Comparison of ENCODE assay signal across 22 mouse cellular contexts in the genomic region with DNA sequence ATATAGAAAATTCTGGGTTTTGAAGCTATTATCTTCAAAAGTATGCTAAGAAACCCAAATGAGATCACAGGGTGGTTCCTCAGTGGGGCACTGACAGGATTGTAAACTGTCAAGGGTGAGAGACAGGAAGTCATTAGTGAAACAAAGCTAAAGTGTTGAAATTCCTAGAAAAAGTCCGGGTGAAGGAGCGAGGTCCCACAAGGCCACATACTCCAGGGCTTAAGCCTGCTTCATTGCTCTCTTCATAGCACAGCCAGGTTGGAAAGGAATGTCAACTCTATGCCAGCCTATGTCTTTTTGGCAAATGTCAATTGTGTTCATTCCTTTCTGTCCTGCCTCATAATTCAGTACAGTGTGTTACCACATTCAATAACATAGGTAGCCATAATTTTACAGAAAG. TPM values are rescaled to one million over a fixed set of nuclear protein-coding genes. Genes with fewer than 3 reads are reported as not detected.
DNase-seq lines count a peak whose midpoint lies in the region; ATAC-seq lines count a peak whose summit lies in the region.
"Had no signal": no experiment of that assay in that cellular context is flagged by ENCODE, and none has a peak within 500 bp of the region (broad histone marks: within the 10 kb centered on the region; RNA-seq: fewer than 3 reads in every experiment).

No protein-coding gene starts in this region.

- no peaks in the 10 kb centered on the region for H3K27me3 ChIP-seq in heart, embryonic 11.5 days (ENCODE audit: control insufficient read depth, insufficient read depth, low read length)
- H3K27me3 ChIP-seq in heart, embryonic 15.5 days = no peaks in the 10 kb centered on the region
- H3K27me3 ChIP-seq: embryonic facial prominence, embryonic 15.5 days; hindbrain, embryonic 12.5 days; limb, embryonic 15.5 days had no signal

- H3K4me1 ChIP-seq in heart, embryonic 11.5 days (ENCODE audit: control insufficient read depth, insufficient read depth, low read length) = peaks cover 17% of the 10 kb centered on the region
- peaks cover 24% of the 10 kb centered on the region for H3K4me1 ChIP-seq in heart, embryonic 15.5 days (replicated peaks)
- H3K4me1 ChIP-seq: hindbrain, embryonic 12.5 days; limb, embryonic 15.5 days; midbrain, embryonic 10.5 days had no signal

- peak overlapping the region; percentile 66; the same call in 1 of the 2 replicates for H3K27ac ChIP-seq in heart, embryonic 11.5 days (ENCODE audit: low read depth, low read length)
- H3K27ac ChIP-seq in heart, embryonic 15.5 days = peak overlapping the region; percentile 77
- H3K27ac ChIP-seq: embryonic facial prominence, embryonic 15.5 days; hindbrain, embryonic 12.5 days; limb, embryonic 15.5 days; midbrain, embryonic 10.5 days had no signal

- intact Hi-C loops in heart, postnatal 36 days (cut with DNase I) = loop anchor here (1.0 to 5.0 kb wide), 2 partner anchors 35 to 85 kb away; partner anchors contain the start of gene Krt222

- H3K4me2 ChIP-seq in heart, embryonic 11.5 days = no peak overlapping the region
- no peak overlapping the region for H3K4me2 ChIP-seq in heart, embryonic 15.5 days
- H3K4me2 ChIP-seq: embryonic facial prominence, embryonic 15.5 days; hindbrain, embryonic 12.5 days; limb, embryonic 15.5 days had no signal

- WGBS in heart, embryonic 11.5 days (ENCODE audit: insufficient replicate concordance) = 13% methylated on average over 2 of the region's 2 CpGs
- WGBS in heart, embryonic 15.5 days = 25% methylated on average over 2 of the region's 2 CpGs

- no peak overlapping the region for H3K4me3 ChIP-seq in heart, embryonic 11.5 days (ENCODE audit: low read depth, low read length)
- H3K4me3 ChIP-seq in heart, embryonic 15.5 days = no peak overlapping the region
- H3K4me3 ChIP-seq: embryonic facial prominence, embryonic 15.5 days; hindbrain, embryonic 12.5 days; limb, embryonic 15.5 days; midbrain, embryonic 10.5 days had no signal

- peaks cover 16% of the 10 kb centered on the region for H3K36me3 ChIP-seq in heart, embryonic 11.5 days (ENCODE audit: control insufficient read depth, insufficient read depth, low read length)
- H3K36me3 ChIP-seq in heart, embryonic 15.5 days = peaks cover 24% of the 10 kb centered on the region

- ATAC-seq in heart, embryonic 11.5 days (replicated peaks; ENCODE audit: insufficient number of reproducible peaks, low FRiP score, low TSS enrichment) = no peak
- ATAC-seq in heart, embryonic 15.5 days (replicated peaks; ENCODE audit: insufficient number of reproducible peaks, insufficient read depth, low FRiP score, low read depth) = no peak
- ATAC-seq in granulocyte monocyte progenitor cell, adult 5-6 weeks (replicated peaks; ENCODE audit: poor library complexity, severe bottlenecking) = no peak
- ATAC-seq: forebrain, embryonic 16.5 days; midbrain, embryonic 16.5 days had no signal

- H3K9me3 ChIP-seq in heart, embryonic 11.5 days (replicated peaks; ENCODE audit: control insufficient read depth, low read length) = no peaks in the 10 kb centered on the region
- no peaks in the 10 kb centered on the region for H3K9me3 ChIP-seq in heart, embryonic 15.5 days (replicated peaks)
- H3K9me3 ChIP-seq: embryonic facial prominence, embryonic 15.5 days; hindbrain, embryonic 12.5 days; limb, embryonic 15.5 days; midbrain, embryonic 10.5 days had no signal

- DNase-seq in heart, postnatal 36 days = no peak
- peak; percentile 15 for DNase-seq in A20 (ENCODE audit: low read depth, low spot score)
- DNase-seq in Muller cell, postnatal 12 days (ENCODE audit: inconsistent ontology term) = peak; percentile 53
- no peak for DNase-seq in spleen, postnatal 14 days (ENCODE audit: low spot score in 2 of 2)
- no peak for DNase-seq in kidney, postnatal 4 days
- DNase-seq: cerebellum, adult 9-11 months; gastrocnemius, postnatal 25 days; kidney, adult 18-20 months; layer of hippocampus, adult 9-11 months; right cerebral cortex, adult 18-20 months had no signal

- H3K9ac ChIP-seq in heart, embryonic 11.5 days (ENCODE audit: low read depth, low read length) = 0 out of 2 replicates have a peak overlapping the region, but pooled peaks have one; percentile 28
- no peak overlapping the region for H3K9ac ChIP-seq in heart, embryonic 15.5 days
- H3K9ac ChIP-seq: embryonic facial prominence, embryonic 15.5 days; hindbrain, embryonic 12.5 days; limb, embryonic 15.5 days had no signal

RNA-seq across cellular contexts. Expression of gene Smarce1, which starts 23.4 kb away (rescaled TPM):
- 125 and 130 TPM in 2 replicates for polyA plus RNA-seq in heart, embryonic 11.5 days (2014; fragmentation: Nextera tagmentation; extraction: Ambion mirVana)
- 10 to 100 TPM; 42.9 to 47.8 TPM for total RNA-seq in heart, postnatal 36 days (2021)
- polyA plus RNA-seq in heart, embryonic 15.5 days (2015; fragmentation: Nextera tagmentation; extraction: Ambion mirVana) = 136 and 143 TPM in 2 replicates
- 91.7 and 118 TPM in 2 replicates for total RNA-seq in granulocyte monocyte progenitor cell, adult 5-6 weeks (2014; fragmentation: Nextera tagmentation)
- 256 and 293 TPM in 2 replicates for total RNA-seq in granulocyte monocyte progenitor cell, adult 5-6 weeks (2017)

RNA-seq across cellular contexts. Expression of gene Krt222, which starts 36.4 kb away (rescaled TPM):
- 1.2 TPM in 2 replicates for polyA plus RNA-seq in heart, embryonic 11.5 days (2014; fragmentation: Nextera tagmentation; extraction: Ambion mirVana)
- total RNA-seq in heart, postnatal 36 days (2021) = 10 to 100 TPM; 25.6 to 33.4 TPM
- 2.1 and 3.1 TPM in 2 replicates for polyA plus RNA-seq in heart, embryonic 15.5 days (2015; fragmentation: Nextera tagmentation; extraction: Ambion mirVana)
- not detected in 2 replicates for total RNA-seq in granulocyte monocyte progenitor cell, adult 5-6 weeks (2014; fragmentation: Nextera tagmentation)
- not detected in 2 replicates for total RNA-seq in granulocyte monocyte progenitor cell, adult 5-6 weeks (2017)
- total RNA-seq: common myeloid progenitor, adult 5-6 weeks had no signal

RNA-seq across cellular contexts. Expression of gene Ccr7, which starts 52.6 kb away (rescaled TPM):
- 0.21 and 0.36 TPM in 2 replicates for polyA plus RNA-seq in heart, embryonic 11.5 days (2014; fragmentation: Nextera tagmentation; extraction: Ambion mirVana)
- under 1 TPM; 0.38 to 0.58 TPM for total RNA-seq in heart, postnatal 36 days (2021)
- polyA plus RNA-seq in heart, embryonic 15.5 days (2015; fragmentation: Nextera tagmentation; extraction: Ambion mirVana) = 0.34 and 0.67 TPM in 2 replicates
- total RNA-seq in granulocyte monocyte progenitor cell, adult 5-6 weeks (2014; fragmentation: Nextera tagmentation) = not detected in 2 replicates
- total RNA-seq in granulocyte monocyte progenitor cell, adult 5-6 weeks (2017) = 0.34 TPM in 1 of 2 replicates, not detected in the other
- total RNA-seq: common myeloid progenitor, adult 5-6 weeks; gastrocnemius, postnatal 25 days; left cerebral cortex, postnatal 4 days had no signal
- polyA plus RNA-seq: forebrain, embryonic 16.5 days; neural tube, embryonic 14.5 days had no signal

Comparison
In these comparisons a context has a peak if more than half of its experiments do, and no peak if none do; other contexts are left out.
1. DNase-seq: peak in A20 (single experiment) and Muller cell, postnatal 12 days (single experiment); none in heart, postnatal 36 days (0 of 2), spleen, postnatal 14 days (0 of 2) and kidney, postnatal 4 days (0 of 2).
2. RNA of gene Krt222, which starts 36.4 kb away (total RNA-seq): 25.6 to 33.4 TPM in heart, postnatal 36 days; not detected in granulocyte monocyte progenitor cell, adult 5-6 weeks; every median in the first group is over 10 times any median in the second.